Mouse (Mus musculus) MEL-GATA-1-ER (cell line): Measurements from ENCODE around the gene Sptssb.

Experiments
- DNase-seq: peaks from one replicate; pipeline ENCODE4 v3.0.0-alpha.2; 2012; ENCODE audit warnings: low read depth; ENCODE audit errors: extremely low read depth

Gene Sptssb

GRCm38 (mm10) chr3:69839485-69839884, 20.3 kb downstream of the Sptssb start:
- no peak for DNase-seq

DNA sequence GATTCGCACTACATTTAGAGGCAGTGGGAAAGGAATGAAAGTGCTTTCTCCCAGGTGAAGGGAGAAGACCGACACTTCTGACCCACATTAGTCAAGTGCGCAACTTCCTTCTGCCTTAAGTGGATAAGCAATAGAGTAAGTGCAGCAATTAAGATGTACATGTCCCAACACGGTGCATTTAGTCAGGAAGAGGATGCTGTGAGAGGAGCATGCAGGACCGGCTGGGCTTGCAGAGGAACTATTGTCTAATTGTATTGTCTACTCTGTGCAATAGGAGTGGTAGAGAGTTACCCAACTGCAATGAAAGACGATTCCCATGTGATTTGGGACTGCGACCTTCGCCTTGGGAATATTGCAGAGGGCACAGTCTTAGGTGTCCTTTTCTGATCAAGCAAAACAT, 30.2 kb downstream of the Sptssb start:
- no peak for DNase-seq

- DNase-seq: no peak
These were observed 35.2 kb downstream of the Sptssb start for GRCm38 (mm10) chr3:69824536-69824935.

- DNase-seq: no peak
These were observed 39.1 kb downstream of the Sptssb start for GRCm38 (mm10) chr3:69820614-69821013.

DNA sequence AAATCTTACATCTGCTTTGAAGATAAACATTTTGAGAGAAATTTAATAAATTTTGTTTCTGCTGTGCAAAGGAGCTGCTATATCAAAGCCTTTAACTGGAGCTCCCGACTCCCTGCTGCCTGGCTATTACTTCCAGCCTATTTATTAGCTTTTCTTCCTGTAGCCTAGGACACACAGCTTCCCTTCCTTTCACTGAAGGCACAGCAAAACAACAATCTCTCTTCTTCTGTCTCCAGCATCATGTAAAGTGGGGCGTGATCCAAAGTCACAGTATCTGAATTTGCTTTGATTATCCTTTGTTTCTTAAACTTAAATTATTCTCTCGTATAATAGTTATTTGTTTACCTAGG, 39.9 kb downstream of the Sptssb start:
- DNase-seq: no peak

GRCm38 (mm10) chr3:69819146-69819850, 40.4 kb downstream of the Sptssb start:
- no peak for DNase-seq

GRCm38 (mm10) chr3:69818466-69818865, 41.3 kb downstream of the Sptssb start:
- no peak for DNase-seq

- no peak for DNase-seq
These were observed 43.2 kb downstream of the Sptssb start for GRCm38 (mm10) chr3:69816547-69816946.

GRCm38 (mm10) chr3:69813005-69813695, 46.6 kb downstream of the Sptssb start:
- DNase-seq: no peak

DNA sequence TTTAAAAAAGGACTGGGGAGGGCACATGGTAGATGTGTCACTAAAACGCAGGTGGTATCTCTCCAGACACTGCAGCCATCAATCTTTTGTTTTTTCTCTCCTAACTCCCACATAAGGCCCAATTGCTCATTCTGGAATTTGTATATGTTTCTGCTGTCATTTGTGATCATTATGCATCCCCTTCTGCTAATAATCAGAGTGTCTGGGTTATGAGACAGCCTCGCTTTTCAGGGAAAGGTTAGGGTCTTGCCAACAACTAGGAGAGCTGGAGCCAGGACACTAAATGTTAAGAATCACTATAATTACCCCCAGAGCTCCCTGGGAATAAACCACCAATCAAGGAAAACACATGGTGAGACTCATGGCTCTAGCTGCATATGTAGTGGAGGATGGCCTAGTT, 47.3 kb downstream of the Sptssb start:
- DNase-seq: no peak

GRCm38 (mm10) chr3:69808479-69808878, 51.3 kb downstream of the Sptssb start:
- DNase-seq: no peak

DNA sequence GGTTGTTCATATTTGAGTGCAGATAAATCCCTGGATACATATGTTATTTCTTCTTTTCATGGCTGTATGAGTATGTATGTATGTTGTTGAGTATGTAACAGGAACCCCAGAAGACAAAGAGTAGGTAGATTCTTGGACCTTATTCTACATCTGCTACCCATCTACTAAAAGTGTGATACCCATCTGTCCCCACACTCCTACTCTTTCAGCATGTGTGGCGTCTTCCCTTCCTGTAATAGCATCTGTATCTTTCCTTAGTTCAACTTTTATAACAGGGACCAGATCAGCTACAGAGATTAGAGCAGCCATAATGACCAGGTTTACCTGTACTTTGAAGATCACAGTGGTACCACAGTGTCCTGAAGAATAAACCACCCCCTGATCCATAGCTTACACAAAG, 56.6 kb downstream of the Sptssb start:
- DNase-seq: no peak

DNA sequence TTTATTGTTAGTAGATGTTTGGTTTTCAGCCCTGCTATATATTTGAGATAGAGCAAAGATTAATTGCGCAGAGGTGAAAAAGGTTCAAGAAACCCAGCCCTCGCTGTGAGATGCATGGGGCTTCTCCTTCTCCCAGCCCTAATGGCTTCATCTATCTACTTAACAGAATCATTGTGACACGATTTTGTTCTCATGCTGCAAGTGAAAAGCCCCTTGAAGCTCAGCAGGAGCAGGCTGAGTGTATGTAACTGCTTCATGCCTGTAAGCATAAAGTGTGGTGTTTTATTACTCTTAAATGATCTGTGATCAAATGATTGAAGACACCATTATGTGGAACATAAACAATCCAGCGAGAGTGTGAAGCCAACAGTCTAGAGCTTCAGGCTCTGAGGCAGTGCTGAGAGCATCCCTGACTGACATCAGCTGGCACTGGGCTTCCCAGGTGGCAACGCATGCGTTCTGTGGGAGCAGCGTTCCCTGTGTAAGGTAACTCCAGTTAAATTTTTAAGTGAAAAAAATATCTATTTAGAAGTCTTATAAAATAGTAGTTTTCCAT, 58.8 kb downstream of the Sptssb start:
- DNase-seq: no peak

DNA sequence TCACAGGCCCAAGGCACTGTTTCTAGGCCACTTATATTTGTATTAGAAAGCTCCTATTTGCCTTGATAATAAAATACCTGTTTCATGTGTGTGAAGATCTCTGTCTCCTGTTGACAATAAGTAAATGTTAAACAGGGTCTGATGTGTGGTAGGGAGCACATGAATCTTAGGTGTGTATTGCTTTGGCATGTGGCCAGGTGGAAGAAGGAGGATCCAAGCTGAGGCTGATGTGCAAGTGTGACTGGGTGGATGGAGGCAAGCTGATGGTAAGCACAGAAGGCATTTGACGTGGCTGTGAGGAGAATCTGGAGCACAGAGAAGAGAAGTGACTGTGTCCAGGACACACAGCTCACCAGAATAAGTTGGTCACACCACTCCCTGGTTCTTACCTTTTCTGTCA, 60.6 kb downstream of the Sptssb start:
- no peak for DNase-seq

DNA sequence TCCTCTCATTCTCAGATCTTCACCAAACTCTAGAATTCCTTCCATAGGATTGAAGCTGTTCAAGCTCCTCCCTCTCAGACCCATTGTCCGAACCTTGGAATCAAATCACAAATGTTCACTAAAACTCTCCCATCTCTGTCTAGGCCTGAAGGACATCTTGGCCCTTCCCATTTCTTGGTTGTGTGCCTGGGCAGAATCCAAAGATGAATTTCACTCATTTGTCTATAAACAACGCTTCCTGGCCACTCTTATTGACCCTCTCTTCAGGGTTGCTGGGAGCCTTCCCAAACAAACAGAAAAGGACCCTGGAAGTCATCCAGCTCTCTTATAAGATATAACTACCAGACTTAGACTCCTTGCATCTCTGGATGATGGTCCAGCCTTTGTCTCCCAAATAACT, 61.8 kb downstream of the Sptssb start:
- no peak for DNase-seq

GRCm38 (mm10) chr3:69797533-69797932, 62.2 kb downstream of the Sptssb start:
- no peak for DNase-seq

DNA sequence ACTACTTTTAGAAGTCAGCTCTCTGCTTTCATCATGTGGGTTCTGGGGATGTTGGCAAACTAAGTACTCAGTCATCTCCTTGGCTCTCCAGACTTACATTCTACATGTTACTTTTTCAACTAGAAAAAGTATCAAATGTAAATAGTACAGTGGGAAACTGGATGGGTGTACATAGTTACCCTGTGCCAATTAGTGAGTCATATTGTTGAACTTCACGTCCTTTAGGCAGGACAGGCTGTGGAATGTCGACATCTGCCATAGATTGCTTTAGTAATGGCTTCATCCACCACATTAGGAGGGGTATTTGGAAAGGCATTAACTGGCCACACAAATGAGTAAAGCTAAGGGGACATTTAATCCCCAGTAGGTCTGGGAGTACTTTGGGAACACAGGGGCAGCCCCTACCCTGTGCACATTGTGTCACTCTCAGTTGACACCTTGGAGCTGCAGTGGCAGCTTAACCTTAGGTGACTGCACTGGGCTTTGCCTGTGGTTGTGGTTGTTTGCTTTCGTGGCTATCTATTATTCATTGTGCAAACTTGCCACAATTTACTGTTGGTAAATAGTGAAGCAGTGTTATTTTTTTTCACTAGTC, 66.8 kb downstream of the Sptssb start:
- DNase-seq: no peak

- DNase-seq: no peak
These were observed 80.4 kb downstream of the Sptssb start for GRCm38 (mm10) chr3:69779246-69779796.

DNA sequence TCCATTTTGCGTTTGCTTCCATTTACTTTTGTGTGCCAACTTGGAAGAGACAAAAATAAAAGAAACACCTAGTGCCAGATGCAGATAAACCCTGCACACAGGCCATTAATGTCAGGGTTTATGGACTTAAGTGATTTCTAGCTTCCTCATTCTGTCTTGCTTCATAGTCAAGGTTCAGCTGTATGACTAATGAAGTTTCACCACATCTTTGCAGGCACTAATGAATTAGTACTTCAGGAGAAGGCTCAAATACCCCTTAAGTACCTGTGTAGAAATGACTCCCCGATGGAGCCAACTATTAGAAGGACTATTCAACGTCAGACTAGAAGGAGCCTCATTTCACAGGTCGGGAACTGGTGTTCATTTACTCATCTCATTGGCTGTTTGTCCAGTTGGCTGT, 86.4 kb downstream of the Sptssb start:
- DNase-seq: no peak
